Mouse (Mus musculus): Measurements from ENCODE around the gene Mccc2. TPM values are rescaled to one million over a fixed set of nuclear protein-coding genes. Genes with fewer than 3 reads are reported as not detected.

Mccc2 gene
- polyA plus RNA-seq, 1 experiment from 2014 or later: 37.8 TPM

DNA sequence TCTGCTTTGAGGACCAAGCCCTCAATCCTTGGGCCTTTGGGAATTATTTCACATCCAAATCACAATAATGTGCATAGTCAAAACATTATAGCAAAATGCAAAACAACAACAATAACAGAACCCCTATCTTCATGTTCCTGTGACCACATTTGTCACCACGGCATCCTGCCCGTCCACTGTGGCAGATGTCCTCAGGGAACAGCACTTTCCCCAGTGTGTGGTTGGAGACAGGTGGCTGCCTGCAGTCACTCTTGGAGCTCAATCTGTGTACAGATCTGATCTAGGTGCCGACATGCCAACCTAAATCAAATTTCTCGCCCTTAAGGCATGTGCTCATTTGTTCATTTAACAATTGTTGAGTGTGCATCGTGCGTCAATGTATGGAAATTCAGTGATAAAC lies 83.9 kb downstream of the Mccc2 start:
- Histone ChIP-seq H3K4me3 (ENCODE audit: low read depth, low read length) (no peak overlapping the region), H3K4me1 (ENCODE audit: control insufficient read depth, insufficient read depth, low read length) (no peaks in the 10 kb centered on the region), H3K27me3 (ENCODE audit: control insufficient read depth, insufficient read depth, low read length) (no peaks in the 10 kb centered on the region), H3K36me3 (ENCODE audit: control insufficient read depth, insufficient read depth, low read length) (no peaks in the 10 kb centered on the region), H3K27ac (ENCODE audit: low read depth, low read length) (no peak overlapping the region), H3K9ac (ENCODE audit: low read length) (no peak overlapping the region), H3K9me3 (ENCODE audit: control insufficient read depth, low read length) (no peaks in the 10 kb centered on the region), H3K4me2 (ENCODE audit: low read depth) (no peak overlapping the region)
- no peak for DNase-seq (ENCODE audit: low spot score)
- WGBS: 83% methylated on average over 6 of the region's 6 CpGs
- ATAC-seq (ENCODE audit: insufficient read depth, low FRiP score, low TSS enrichment): no peak

GRCm38 (mm10) chr13:99926249-99926648 lies 89.2 kb downstream of the Mccc2 start:
- Histone ChIP-seq H3K9me3 (ENCODE audit: control insufficient read depth, low read length) (no peaks in the 10 kb centered on the region), H3K27me3 (ENCODE audit: control insufficient read depth, insufficient read depth, low read length) (no peaks in the 10 kb centered on the region), H3K4me1 (ENCODE audit: control insufficient read depth, insufficient read depth, low read length) (no peaks in the 10 kb centered on the region), H3K36me3 (ENCODE audit: control insufficient read depth, insufficient read depth, low read length) (no peaks in the 10 kb centered on the region), H3K27ac (ENCODE audit: low read depth, low read length) (no peak overlapping the region), H3K4me2 (ENCODE audit: low read depth) (no peak overlapping the region), H3K9ac (ENCODE audit: low read length) (no peak overlapping the region), H3K4me3 (ENCODE audit: low read depth, low read length) (no peak overlapping the region)
- ATAC-seq (ENCODE audit: insufficient read depth, low FRiP score, low TSS enrichment) (peak; percentile 78), DNase-seq (ENCODE audit: low spot score) (peak; percentile 38)
- WGBS: 39% methylated on average over 5 of the region's 5 CpGs

DNA sequence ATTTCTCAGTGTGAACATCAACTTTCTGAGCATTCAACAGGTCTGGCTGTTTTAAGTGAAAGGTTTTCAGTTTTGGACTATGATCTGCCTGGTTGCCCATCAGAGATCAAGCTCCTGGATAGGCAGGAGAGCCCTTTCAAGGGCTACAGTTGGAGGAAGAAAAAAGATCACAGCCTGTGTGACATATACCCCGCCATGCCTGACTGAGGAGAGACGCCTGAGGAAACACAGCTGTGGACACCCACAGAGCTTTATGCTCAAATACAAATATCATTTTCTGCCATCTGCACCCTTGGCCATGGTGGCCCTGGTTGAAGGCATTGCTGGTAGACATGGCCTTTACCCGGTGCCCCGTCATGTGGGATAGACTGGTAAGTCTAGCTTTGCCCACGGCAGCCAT lies 99.8 kb downstream of the Mccc2 start:
- 81% methylated on average over 5 of the region's 5 CpGs for WGBS
- H3K4me1 ChIP-seq (ENCODE audit: control insufficient read depth, insufficient read depth, low read length): no peaks in the 10 kb centered on the region

GRCm38 (mm10) chr13:99900965-99901364 lies 114.5 kb downstream of the Mccc2 start, which contains the start of gene Cartpt:
Gene Cartpt (minus strand): TSS chr13:99901091.
- WGBS: 40% methylated on average over 9 of the region's 9 CpGs
- peak within 1 kb of the TSS; percentile 33 for H3K4me3 ChIP-seq (ENCODE audit: low read depth, low read length)
- no peaks in the 10 kb centered on the region for H3K4me1 ChIP-seq (ENCODE audit: control insufficient read depth, insufficient read depth, low read length)
- H3K27ac ChIP-seq (ENCODE audit: low read depth, low read length): no peak within 1 kb of the TSS
- H3K9ac ChIP-seq (ENCODE audit: low read length): peak within 1 kb of the TSS; percentile 9
- no peaks in the 10 kb centered on the region for H3K9me3 ChIP-seq (ENCODE audit: control insufficient read depth, low read length)
- peak within 1 kb of the TSS; percentile 53 for H3K4me2 ChIP-seq (ENCODE audit: low read depth)
- peaks cover 20% of the 10 kb centered on the region for H3K27me3 ChIP-seq (ENCODE audit: control insufficient read depth, insufficient read depth, low read length)
- no peak for ATAC-seq (ENCODE audit: insufficient read depth, low FRiP score, low TSS enrichment)
- no peak for DNase-seq (ENCODE audit: low spot score)
- H3K36me3 ChIP-seq (ENCODE audit: control insufficient read depth, insufficient read depth, low read length): no peaks in the 10 kb centered on the region

More for the DNA sequence above, 99.8 kb downstream of the Mccc2 start:
- ATAC-seq (ENCODE audit: insufficient read depth, low FRiP score, low TSS enrichment) (no peak), DNase-seq (ENCODE audit: low spot score) (no peak)
- H3K4me2 ChIP-seq (ENCODE audit: low read depth): no peak overlapping the region
- H3K36me3 ChIP-seq (ENCODE audit: control insufficient read depth, insufficient read depth, low read length): no peaks in the 10 kb centered on the region
- no peak overlapping the region for H3K9ac ChIP-seq (ENCODE audit: low read length)
- H3K9me3 ChIP-seq (ENCODE audit: control insufficient read depth, low read length): no peaks in the 10 kb centered on the region
- H3K27me3 ChIP-seq (ENCODE audit: control insufficient read depth, insufficient read depth, low read length): no peaks in the 10 kb centered on the region
- H3K27ac ChIP-seq (ENCODE audit: low read depth, low read length): no peak overlapping the region
- H3K4me3 ChIP-seq (ENCODE audit: low read depth, low read length): no peak overlapping the region

GRCm38 (mm10) chr13:99900557-99900892 lies 114.9 kb downstream of the Mccc2 start:
- Histone ChIP-seq H3K27me3 (ENCODE audit: control insufficient read depth, insufficient read depth, low read length) (peaks cover 20% of the 10 kb centered on the region), H3K36me3 (ENCODE audit: control insufficient read depth, insufficient read depth, low read length) (no peaks in the 10 kb centered on the region), H3K9me3 (ENCODE audit: control insufficient read depth, low read length) (no peaks in the 10 kb centered on the region), H3K9ac (ENCODE audit: low read length) (peak overlapping the region; percentile 9), H3K4me1 (ENCODE audit: control insufficient read depth, insufficient read depth, low read length) (no peaks in the 10 kb centered on the region), H3K4me3 (ENCODE audit: low read depth, low read length) (peak overlapping the region; percentile 33), H3K27ac (ENCODE audit: low read depth, low read length) (no peak overlapping the region), H3K4me2 (ENCODE audit: low read depth) (peak overlapping the region; percentile 53)
- DNase-seq (ENCODE audit: low spot score) (peak; percentile 75), ATAC-seq (ENCODE audit: insufficient read depth, low FRiP score, low TSS enrichment) (peak; percentile 65)
- 1% methylated on average over 30 of the region's 30 CpGs for WGBS

DNA sequence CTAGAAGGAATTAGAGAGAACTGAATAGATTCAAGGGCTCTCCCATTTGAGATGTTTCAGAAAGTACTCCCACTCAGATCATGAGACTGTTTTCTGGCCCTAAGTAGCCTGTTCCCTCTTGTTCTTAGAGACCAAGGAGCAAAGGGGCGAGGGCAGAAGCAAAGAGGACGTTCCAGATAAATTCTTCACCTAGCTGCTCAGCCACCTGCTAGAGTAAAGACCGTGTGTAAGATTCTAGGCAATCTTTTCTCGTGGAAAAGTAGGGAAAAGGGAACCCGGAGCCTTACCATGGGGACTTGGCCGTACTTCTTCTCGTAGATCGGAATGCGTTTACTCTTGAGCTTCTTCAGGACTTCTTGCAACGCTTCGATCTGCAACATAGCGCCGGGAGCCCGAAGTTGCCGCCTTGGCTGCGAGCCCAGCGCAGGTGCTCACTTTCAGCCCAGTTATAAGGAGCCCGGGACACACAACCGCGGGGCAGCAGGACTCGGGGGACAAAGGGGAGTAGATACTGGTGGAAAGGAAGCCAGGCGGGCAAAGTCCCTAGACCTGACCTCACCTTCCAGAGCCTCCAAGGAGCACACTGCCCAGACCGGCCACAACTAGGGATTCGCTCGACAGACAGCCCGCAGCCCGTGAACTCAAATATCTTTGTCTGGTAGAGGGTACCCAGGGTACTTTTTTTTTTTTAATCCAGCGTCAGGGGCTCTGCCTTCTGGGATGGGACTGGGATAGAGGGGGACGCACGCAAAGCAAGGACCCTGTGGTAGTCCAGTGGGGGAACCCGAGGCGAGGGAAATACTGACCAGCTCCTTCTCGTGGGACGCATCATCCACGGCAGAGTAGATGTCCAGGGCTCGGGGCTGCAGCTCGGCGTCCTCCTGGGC lies 115.5 kb downstream of the Mccc2 start:
- H3K9ac ChIP-seq (ENCODE audit: low read length): peak overlapping the region; percentile 9
- peaks cover 20% of the 10 kb centered on the region for H3K27me3 ChIP-seq (ENCODE audit: control insufficient read depth, insufficient read depth, low read length)
- no peak overlapping the region for H3K27ac ChIP-seq (ENCODE audit: low read depth, low read length)
- DNase-seq (ENCODE audit: low spot score) (no peak), ATAC-seq (ENCODE audit: insufficient read depth, low FRiP score, low TSS enrichment) (peak; percentile 38; the same call in 1 of the 2 replicates)
- 4% methylated on average over 38 of the region's 38 CpGs for WGBS
- H3K36me3 ChIP-seq (ENCODE audit: control insufficient read depth, insufficient read depth, low read length): no peaks in the 10 kb centered on the region
- peak overlapping the region; percentile 33 for H3K4me3 ChIP-seq (ENCODE audit: low read depth, low read length)
- H3K4me1 ChIP-seq (ENCODE audit: control insufficient read depth, insufficient read depth, low read length): no peaks in the 10 kb centered on the region
- peak overlapping the region; percentile 53 for H3K4me2 ChIP-seq (ENCODE audit: low read depth)
- no peaks in the 10 kb centered on the region for H3K9me3 ChIP-seq (ENCODE audit: control insufficient read depth, low read length)

GRCm38 (mm10) chr13:99898816-99899215 lies 116.6 kb downstream of the Mccc2 start:
- Histone ChIP-seq H3K4me2 (ENCODE audit: low read depth) (no peak overlapping the region), H3K4me1 (ENCODE audit: control insufficient read depth, insufficient read depth, low read length) (no peaks in the 10 kb centered on the region), H3K9ac (ENCODE audit: low read length) (no peak overlapping the region), H3K27me3 (ENCODE audit: control insufficient read depth, insufficient read depth, low read length) (peaks cover 20% of the 10 kb centered on the region), H3K4me3 (ENCODE audit: low read depth, low read length) (no peak overlapping the region), H3K27ac (ENCODE audit: low read depth, low read length) (no peak overlapping the region), H3K9me3 (ENCODE audit: control insufficient read depth, low read length) (no peaks in the 10 kb centered on the region), H3K36me3 (ENCODE audit: control insufficient read depth, insufficient read depth, low read length) (no peaks in the 10 kb centered on the region)
- DNase-seq (ENCODE audit: low spot score) (no peak), ATAC-seq (ENCODE audit: insufficient read depth, low FRiP score, low TSS enrichment) (no peak)
- 30% methylated on average over 14 of the region's 14 CpGs for WGBS

All from neural tube, embryonic 11.5 days (tissue).